Mouse (Mus musculus) E14TG2a.4 (cell line): ENCODE results near the gene Adh1.

Experiments used
- CTCF ChIP-seq: conservative IDR thresholded peaks from 2 replicates; pipeline ENCODE4 v1.5.1; 2014; ENCODE audit warnings: low read length
- NANOG ChIP-seq: IDR thresholded peaks from 2 replicates; pipeline ENCODE4 v1.6.1; 2014; ENCODE audit warnings: borderline replicate concordance, low read length, mixed read lengths
- POU5F1 ChIP-seq: IDR thresholded peaks from 2 replicates; pipeline ENCODE4 v1.6.1; 2014; ENCODE audit warnings: low read length, borderline replicate concordance

GRCm38 (mm10) chr3:138246511-138247020, 14.2 kb upstream of the Adh1 start:
- TF ChIP-seq CTCF (no peak), NANOG (no peak), POU5F1 (no peak)
